Mouse (Mus musculus) midbrain, embryonic 10.5 days (tissue): ENCODE results near the gene Slc35a1. TPM values are rescaled to one million over a fixed set of nuclear protein-coding genes. Genes with fewer than 3 reads are reported as not detected.
A peak's percentile ranks its signal among the peaks of the same experiment; 100 is the strongest.

ENCODE experiments used
- DNase-seq: peaks from one replicate; pipeline ENCODE4 v3.0.0-alpha.2; 2017; ENCODE audit warnings: low spot score
- H3K27ac ChIP-seq: fragments of 300-500 bp; sonication (generic); replicated peaks from 2 replicates; pipeline ENCODE4 v1.5.1; 2016; ENCODE audit warnings: mild to moderate bottlenecking
- H3K27me3 ChIP-seq: fragments of 300-500 bp; sonication (generic); 2 replicates; pipeline ENCODE4 v1.6.1; 2016; ENCODE audit warnings: low read depth, mild to moderate bottlenecking; ENCODE audit not compliant: poor library complexity, severe bottlenecking
- H3K36me3 ChIP-seq: fragments of 300-500 bp; sonication (generic); 2 replicates; pipeline ENCODE4 v1.6.1; 2016; ENCODE audit warnings: mild to moderate bottlenecking, moderate library complexity
- H3K4me1 ChIP-seq: fragments of 300-500 bp; sonication (generic); 2 replicates; pipeline ENCODE4 v1.6.1; 2016
- H3K4me3 ChIP-seq: fragments of 300-500 bp; sonication (generic); 2 replicates; pipeline ENCODE4 v1.5.1; 2016; ENCODE audit warnings: mild to moderate bottlenecking, moderate library complexity
- H3K9me3 ChIP-seq: fragments of 300-500 bp; sonication (generic); replicated peaks from 2 replicates; pipeline ENCODE4 v1.6.1; 2016; ENCODE audit warnings: mild to moderate bottlenecking
- WGBS: fragments of 180-500 bp; shearing (Covaris S2); methylation state at CpG from one replicate; pipeline ENCODE4 v1.1.7; 2016; 5-methylcytosine and 5-hydroxymethylcytosine counted together
- polyA plus RNA-seq: library from polyadenylated mRNA; unstranded; fragments of >200 nt; fragmentation: Nextera tagmentation; extraction: Ambion mirVana; gene quantifications from 2 replicates; pipeline ENCODE4 v1.2.1, GENCODE M21; 2016

Gene Slc35a1
- polyA plus RNA-seq, 1 experiment from 2014 or later: 68.0 TPM

- 97% methylated on average over 11 of the region's 11 CpGs for WGBS
- Histone ChIP-seq H3K36me3 (no peaks in the 10 kb centered on the region), H3K4me1 (no peaks in the 10 kb centered on the region), H3K4me3 (no peak overlapping the region), H3K27ac (no peak overlapping the region), H3K27me3 (no peaks in the 10 kb centered on the region), H3K9me3 (no peaks in the 10 kb centered on the region)
- DNase-seq: no peak
Measured at GRCm38 (mm10) chr4:34702231-34702630, 15.0 kb upstream of the Slc35a1 start.

DNA sequence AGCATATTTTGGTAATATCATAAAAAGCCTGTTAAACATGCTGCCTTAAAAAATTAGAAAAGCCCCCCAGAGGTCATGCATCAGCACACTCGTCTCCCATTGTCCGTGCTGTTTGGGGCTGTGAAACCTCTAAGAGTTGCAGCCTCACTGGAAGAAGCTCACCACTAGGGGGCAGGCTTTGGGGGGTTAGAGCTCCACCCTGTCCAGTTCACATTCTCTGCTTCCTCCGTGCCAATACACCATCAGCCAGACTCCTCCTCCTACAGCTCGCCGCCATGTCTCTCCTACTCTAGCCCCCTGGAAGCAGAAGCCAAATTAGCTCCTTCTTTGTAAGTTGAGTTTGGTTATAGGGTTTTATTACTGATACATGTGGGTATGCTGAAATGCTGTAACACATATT is 14.3 kb upstream of the Slc35a1 start:
- Histone ChIP-seq H3K27ac (no peak overlapping the region), H3K4me3 (no peak overlapping the region), H3K36me3 (no peaks in the 10 kb centered on the region), H3K4me1 (no peaks in the 10 kb centered on the region), H3K27me3 (no peaks in the 10 kb centered on the region), H3K9me3 (no peaks in the 10 kb centered on the region)
- peak; percentile 75 for DNase-seq
- 50% methylated on average over 5 of the region's 5 CpGs for WGBS

DNA sequence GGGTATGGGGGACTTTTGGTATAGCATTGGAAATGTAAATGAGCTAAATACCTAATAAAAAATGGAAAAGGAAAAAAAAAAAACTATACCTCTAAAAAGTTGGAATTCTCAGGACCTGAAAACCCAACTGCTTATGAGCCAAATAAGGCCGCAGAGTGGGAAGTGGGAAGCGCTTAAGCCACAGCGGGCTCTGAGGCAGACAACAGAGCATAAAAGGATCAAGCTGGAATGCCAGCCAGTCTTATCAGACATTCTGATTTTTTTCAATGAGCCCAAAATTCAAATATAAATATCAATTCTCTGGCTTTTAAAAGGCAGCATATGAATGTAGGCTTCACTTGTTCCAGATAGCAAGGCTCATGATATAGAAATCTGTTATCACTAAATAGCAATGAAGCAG is 783 bp upstream of the Slc35a1 start:
- Histone ChIP-seq H3K4me1 (peaks cover 10% of the 10 kb centered on the region), H3K4me3 (peak overlapping the region; percentile 92; the same call in 1 of the 2 replicates), H3K27me3 (no peaks in the 10 kb centered on the region), H3K27ac (peak overlapping the region; percentile 63), H3K36me3 (peaks cover 3% of the 10 kb centered on the region), H3K9me3 (no peaks in the 10 kb centered on the region)
- no peak for DNase-seq
- 83% methylated on average over 3 of the region's 3 CpGs for WGBS

GRCm38 (mm10) chr4:34680530-34680929 is 6.7 kb downstream of the Slc35a1 start:
- H3K27ac ChIP-seq: no peak overlapping the region
- no peak overlapping the region for H3K4me3 ChIP-seq
- H3K36me3 ChIP-seq: peaks cover 55% of the 10 kb centered on the region
- no peaks in the 10 kb centered on the region for H3K27me3 ChIP-seq
- H3K9me3 ChIP-seq: no peaks in the 10 kb centered on the region
- 89% methylated on average over 5 of the region's 5 CpGs for WGBS
- no peaks in the 10 kb centered on the region for H3K4me1 ChIP-seq
- no peak for DNase-seq

DNA sequence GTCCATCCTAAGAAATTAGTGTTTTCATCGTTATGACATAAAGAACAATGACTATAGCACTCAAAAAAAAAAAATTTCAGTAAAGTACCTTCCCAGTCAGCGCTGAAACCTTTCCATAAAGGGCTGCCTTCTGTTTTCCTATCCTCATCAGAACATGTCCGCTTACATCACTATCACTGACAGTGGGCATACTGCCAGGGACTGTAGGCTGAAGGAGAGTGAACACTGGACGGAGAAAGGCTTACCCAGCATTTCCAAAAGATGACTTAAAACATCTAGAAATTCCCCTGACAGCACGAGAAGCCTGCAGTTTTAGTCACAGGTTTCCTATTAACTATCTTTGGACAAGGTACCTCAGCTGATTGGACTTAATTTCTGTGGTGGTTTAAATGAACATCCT is 13.5 kb downstream of the Slc35a1 start:
- Histone ChIP-seq H3K27me3 (no peaks in the 10 kb centered on the region), H3K27ac (no peak overlapping the region), H3K9me3 (no peaks in the 10 kb centered on the region), H3K36me3 (peaks cover 54% of the 10 kb centered on the region), H3K4me1 (no peaks in the 10 kb centered on the region), H3K4me3 (no peak overlapping the region)
- 95% methylated on average over 5 of the region's 5 CpGs for WGBS
- DNase-seq: no peak

GRCm38 (mm10) chr4:34667923-34668322 is 19.3 kb downstream of the Slc35a1 start:
- Histone ChIP-seq H3K4me3 (no peak overlapping the region), H3K27me3 (no peaks in the 10 kb centered on the region), H3K36me3 (peaks cover 77% of the 10 kb centered on the region), H3K4me1 (no peaks in the 10 kb centered on the region), H3K27ac (no peak overlapping the region), H3K9me3 (no peaks in the 10 kb centered on the region)
- no peak for DNase-seq
- WGBS: 88% methylated on average over 5 of the region's 5 CpGs

GRCm38 (mm10) chr4:34661927-34662326 is 25.3 kb downstream of the Slc35a1 start:
- H3K27ac ChIP-seq: no peak overlapping the region
- DNase-seq: no peak

GRCm38 (mm10) chr4:34661514-34661913 is 25.7 kb downstream of the Slc35a1 start:
- H3K4me3 ChIP-seq: no peak overlapping the region
- H3K27ac ChIP-seq: no peak overlapping the region
- H3K9me3 ChIP-seq: no peaks in the 10 kb centered on the region
- no peaks in the 10 kb centered on the region for H3K4me1 ChIP-seq
- H3K36me3 ChIP-seq: peaks cover 97% of the 10 kb centered on the region
- H3K27me3 ChIP-seq: no peaks in the 10 kb centered on the region
- WGBS: 86% methylated on average over 2 of the region's 2 CpGs
- DNase-seq: no peak

More at GRCm38 (mm10) chr4:34661927-34662326, 25.3 kb downstream of the Slc35a1 start:
- Histone ChIP-seq H3K9me3 (no peaks in the 10 kb centered on the region), H3K27me3 (no peaks in the 10 kb centered on the region), H3K4me3 (no peak overlapping the region), H3K4me1 (no peaks in the 10 kb centered on the region), H3K36me3 (peaks cover 97% of the 10 kb centered on the region)
- WGBS: 92% methylated on average over 6 of the region's 6 CpGs

DNA sequence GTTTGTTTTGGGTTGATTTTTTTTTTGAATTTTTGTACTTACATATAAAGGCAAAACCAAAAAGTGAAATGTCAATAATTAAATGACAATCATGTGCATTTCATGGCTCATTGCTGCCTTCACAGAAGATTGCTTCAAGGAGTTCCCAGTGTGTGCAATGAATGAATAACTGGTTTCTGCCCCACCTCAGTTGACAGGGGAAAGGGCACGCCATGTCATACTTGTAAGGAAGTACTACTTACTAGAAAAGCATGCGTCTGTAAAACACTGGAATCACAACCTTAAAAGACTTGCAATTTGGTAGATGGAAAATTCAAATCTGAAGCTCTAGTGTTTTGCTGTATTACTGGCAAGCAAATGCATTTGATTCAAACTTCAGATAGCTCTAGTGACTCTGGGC is 28.2 kb downstream of the Slc35a1 start:
- 88% methylated on average over 2 of the region's 2 CpGs for WGBS
- Histone ChIP-seq H3K4me1 (no peaks in the 10 kb centered on the region), H3K4me3 (no peak overlapping the region), H3K27me3 (no peaks in the 10 kb centered on the region), H3K9me3 (no peaks in the 10 kb centered on the region), H3K36me3 (peaks cover 92% of the 10 kb centered on the region), H3K27ac (no peak overlapping the region)
- no peak for DNase-seq

- WGBS: 95% methylated on average over 10 of the region's 10 CpGs
Measured at GRCm38 (mm10) chr4:34656101-34656500, 31.1 kb downstream of the Slc35a1 start.

GRCm38 (mm10) chr4:34653179-34653578 is 34.1 kb downstream of the Slc35a1 start:
- peaks cover 74% of the 10 kb centered on the region for H3K36me3 ChIP-seq
- no peaks in the 10 kb centered on the region for H3K9me3 ChIP-seq
- no peak overlapping the region for H3K27ac ChIP-seq
- H3K4me3 ChIP-seq: no peak overlapping the region
- no peaks in the 10 kb centered on the region for H3K27me3 ChIP-seq
- DNase-seq: no peak
- 92% methylated on average over 7 of the region's 7 CpGs for WGBS
- H3K4me1 ChIP-seq: no peaks in the 10 kb centered on the region

More at GRCm38 (mm10) chr4:34656101-34656500, 31.1 kb downstream of the Slc35a1 start:
- no peak overlapping the region for H3K27ac ChIP-seq
- no peaks in the 10 kb centered on the region for H3K9me3 ChIP-seq
- H3K27me3 ChIP-seq: no peaks in the 10 kb centered on the region
- H3K36me3 ChIP-seq: peaks cover 88% of the 10 kb centered on the region
- H3K4me1 ChIP-seq: no peaks in the 10 kb centered on the region
- DNase-seq: no peak
- H3K4me3 ChIP-seq: no peak overlapping the region

- no peak overlapping the region for H3K4me3 ChIP-seq
- peaks cover 64% of the 10 kb centered on the region for H3K36me3 ChIP-seq
- DNase-seq: no peak
- no peaks in the 10 kb centered on the region for H3K27me3 ChIP-seq
- no peak overlapping the region for H3K27ac ChIP-seq
- no peaks in the 10 kb centered on the region for H3K9me3 ChIP-seq
- H3K4me1 ChIP-seq: no peaks in the 10 kb centered on the region
Measured at GRCm38 (mm10) chr4:34644779-34645178, 42.5 kb downstream of the Slc35a1 start.

DNA sequence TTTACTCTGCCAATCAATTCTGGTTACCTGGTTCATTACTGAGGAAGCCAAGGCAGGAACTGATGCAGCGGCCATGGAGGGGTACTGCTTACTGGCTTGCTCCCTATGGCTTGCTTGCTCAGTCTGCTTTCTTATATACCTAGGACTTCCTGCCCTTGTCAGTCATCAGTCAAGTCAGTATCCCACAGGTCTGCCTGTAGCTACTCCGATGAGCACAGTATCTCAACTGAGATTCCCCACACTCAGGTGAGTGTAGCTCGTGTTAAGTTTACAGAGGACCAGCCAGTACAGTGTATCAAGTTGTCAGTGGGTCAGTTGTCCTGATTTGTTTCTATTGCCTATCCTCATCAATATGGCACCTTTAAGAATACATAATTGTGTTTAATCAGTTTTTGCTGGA is 46.5 kb downstream of the Slc35a1 start:
- DNase-seq: no peak
- H3K27me3 ChIP-seq: no peaks in the 10 kb centered on the region
- WGBS: 97% methylated on average over 3 of the region's 3 CpGs
- no peak overlapping the region for H3K4me3 ChIP-seq
- H3K4me1 ChIP-seq: no peaks in the 10 kb centered on the region
- H3K9me3 ChIP-seq: no peaks in the 10 kb centered on the region
- peaks cover 38% of the 10 kb centered on the region for H3K36me3 ChIP-seq
- no peak overlapping the region for H3K27ac ChIP-seq

DNA sequence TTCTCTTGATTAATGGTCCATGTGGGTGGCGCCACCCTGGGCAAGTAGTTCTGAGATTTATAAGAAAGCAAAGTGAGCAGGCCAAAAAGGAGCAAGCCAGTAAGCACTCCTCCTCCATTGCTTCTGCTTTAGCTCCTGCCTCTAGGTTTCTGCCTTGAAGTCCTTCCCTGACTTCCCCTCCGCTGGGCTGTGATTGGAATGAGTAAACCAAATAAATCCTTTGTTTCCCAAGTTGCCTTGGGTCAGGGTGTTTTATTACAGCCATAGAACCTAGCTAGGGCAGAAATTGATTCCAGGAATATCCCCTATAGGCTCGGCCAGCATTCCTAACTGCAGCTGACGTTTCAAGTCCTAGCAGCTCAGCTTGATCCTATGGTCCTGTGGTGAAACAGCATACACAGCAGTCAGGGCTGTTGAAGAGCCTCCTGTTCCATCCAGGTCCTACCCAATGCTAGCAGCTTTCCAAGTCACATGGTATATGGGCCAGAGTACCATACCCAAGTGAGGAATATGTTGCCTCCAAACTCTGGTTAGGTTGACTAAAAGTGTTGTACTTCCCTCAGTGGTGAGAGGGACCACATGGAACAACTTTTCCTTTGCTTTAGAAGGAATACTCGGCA is 47.4 kb downstream of the Slc35a1 start:
- Histone ChIP-seq H3K4me1 (no peaks in the 10 kb centered on the region), H3K36me3 (peaks cover 37% of the 10 kb centered on the region), H3K27ac (no peak overlapping the region), H3K9me3 (no peaks in the 10 kb centered on the region), H3K27me3 (no peaks in the 10 kb centered on the region), H3K4me3 (no peak overlapping the region)
- WGBS: 81% methylated on average over 5 of the region's 5 CpGs
- DNase-seq: no peak
